Mouse (Mus musculus): ENCODE measurements around the gene Cetn3.

The Cetn3 gene

GRCm38 (mm10) chr13:81782971-81783404 is at the start of gene Cetn3:
TSS of gene Cetn3 (plus strand) at chr13:81783077.
- DNase-seq, result peak; percentile 82 to 89

GRCm38 (mm10) chr13:81736606-81737005 is 46.3 kb upstream of the Cetn3 start:
- DNase-seq, result no peak

GRCm38 (mm10) chr13:81740898-81741297 is 42.0 kb upstream of the Cetn3 start:
- no peak for DNase-seq

GRCm38 (mm10) chr13:81743391-81744091 is 39.3 kb upstream of the Cetn3 start:
- DNase-seq, result no peak

- no peak for DNase-seq
Measured at GRCm38 (mm10) chr13:81744092-81744396, 38.8 kb upstream of the Cetn3 start.

- DNase-seq, result no peak
Measured at GRCm38 (mm10) chr13:81754878-81755277, 28.0 kb upstream of the Cetn3 start.

GRCm38 (mm10) chr13:81755324-81755723 is 27.6 kb upstream of the Cetn3 start:
- DNase-seq, result no peak

GRCm38 (mm10) chr13:81757058-81757660 is 25.7 kb upstream of the Cetn3 start:
- DNase-seq, result no peak

GRCm38 (mm10) chr13:81760379-81760778 is 22.5 kb upstream of the Cetn3 start:
- no peak for DNase-seq

- DNase-seq, result no peak
Measured at GRCm38 (mm10) chr13:81761566-81762186, 21.2 kb upstream of the Cetn3 start.

- no peak for DNase-seq
Measured at GRCm38 (mm10) chr13:81764173-81764572, 18.7 kb upstream of the Cetn3 start.

- peak; percentile 12 to 25 for DNase-seq
Measured at GRCm38 (mm10) chr13:81767038-81767659, 15.7 kb upstream of the Cetn3 start.

GRCm38 (mm10) chr13:81776217-81776616 is 6.7 kb upstream of the Cetn3 start:
- no peak for DNase-seq

- DNase-seq, result no peak
Measured at GRCm38 (mm10) chr13:81782475-81782874, 402 bp upstream of the Cetn3 start.

- DNase-seq, result peak; percentile 92 to 94
Measured at GRCm38 (mm10) chr13:81783405-81784342, 797 bp downstream of the Cetn3 start.

- no peak for DNase-seq
Measured at GRCm38 (mm10) chr13:81785766-81786480, 3.0 kb downstream of the Cetn3 start.

GRCm38 (mm10) chr13:81790160-81790559 is 7.3 kb downstream of the Cetn3 start:
- no peak for DNase-seq

- DNase-seq, result no peak
Measured at GRCm38 (mm10) chr13:81791861-81792260, 9.0 kb downstream of the Cetn3 start.

- no peak for DNase-seq
Measured at GRCm38 (mm10) chr13:81793850-81794249, 11.0 kb downstream of the Cetn3 start.

GRCm38 (mm10) chr13:81801121-81801520 is 18.2 kb downstream of the Cetn3 start:
- DNase-seq, result no peak

- no peak for DNase-seq
Measured at GRCm38 (mm10) chr13:81803713-81804112, 20.8 kb downstream of the Cetn3 start.

- DNase-seq, result no peak
Measured at GRCm38 (mm10) chr13:81822750-81823149, 39.9 kb downstream of the Cetn3 start.

Data from thymus, adult 18-20 months (tissue).